Mouse (Mus musculus) ES-E14 (cell line): ENCODE results near the gene Prss21. TPM values are rescaled to one million over a fixed set of nuclear protein-coding genes. Genes with fewer than 3 reads are reported as not detected.

Experiments used
- DNase-seq: peaks from one replicate; pipeline ENCODE4 v3.0.0-alpha.2; 2013; ENCODE audit warnings: low read depth, low spot score
- H3K27ac ChIP-seq: 2 replicates; pipeline ENCODE4 v1.5.1; 2012; ENCODE audit warnings: low read depth, mild to moderate bottlenecking, low read length, moderate library complexity, mixed read lengths; ENCODE audit not compliant: poor library complexity, insufficient read depth, severe bottlenecking
- H3K36me3 ChIP-seq: 2 replicates; pipeline ENCODE4 v1.6.1; 2012; ENCODE audit warnings: mild to moderate bottlenecking, low read length, moderate library complexity, mixed read lengths; ENCODE audit not compliant: control insufficient read depth, poor library complexity, insufficient read depth, severe bottlenecking
- H3K4me1 ChIP-seq, 2 experiments: fragments of 150-350 bp in 1 of 2; sonication (generic) in 1 of 2; 2 replicates each; pipeline ENCODE4 v1.6.1; 2012; ENCODE audit warnings: low read length in 2 of 2, mild to moderate bottlenecking in 1 of 2, mixed read lengths in 1 of 2; ENCODE audit not compliant: control insufficient read depth in 2 of 2, insufficient read depth in 2 of 2, poor library complexity in 1 of 2
- H3K4me3 ChIP-seq, 2 experiments: fragments of 150-350 bp in 1 of 2; sonication (generic) in 1 of 2; 2 replicates each; pipeline ENCODE4 v1.5.1; 2012; ENCODE audit warnings: low read length in 2 of 2, low read depth in 1 of 2, mild to moderate bottlenecking in 1 of 2, mixed read lengths in 1 of 2; ENCODE audit not compliant: insufficient read depth in 1 of 2, poor library complexity in 1 of 2, severe bottlenecking in 1 of 2
- H3K9ac ChIP-seq: 2 replicates; pipeline ENCODE4 v1.6.1; 2012; ENCODE audit warnings: low read depth, mild to moderate bottlenecking, low read length, mixed read lengths; ENCODE audit not compliant: poor library complexity, insufficient read depth, severe bottlenecking
- H3K9me3 ChIP-seq: fragments of 150-350 bp; sonication (generic); 2 replicates; pipeline ENCODE4 v1.6.1; 2012; ENCODE audit warnings: low read depth, mild to moderate bottlenecking, low read length; ENCODE audit not compliant: control insufficient read depth, insufficient read depth
- CHD2 ChIP-seq: IDR thresholded peaks from 2 replicates; pipeline ENCODE4 v1.6.1; 2014; ENCODE audit warnings: mild to moderate bottlenecking, low read depth, low read length, inconsistent platforms
- HCFC1 ChIP-seq: IDR thresholded peaks from 2 replicates; pipeline ENCODE4 v1.6.1; 2012; ENCODE audit warnings: low read length, inconsistent platforms, borderline replicate concordance; ENCODE audit not compliant: insufficient read depth
- MAFK ChIP-seq: IDR thresholded peaks from 2 replicates; pipeline ENCODE4 v1.6.1; 2014; ENCODE audit warnings: mild to moderate bottlenecking, low read depth, low read length, inconsistent platforms; ENCODE audit not compliant: insufficient read depth
- ZC3H11A ChIP-seq: IDR thresholded peaks from 2 replicates; pipeline ENCODE4 v1.6.1; 2012; ENCODE audit warnings: low read depth, mild to moderate bottlenecking, inconsistent platforms, low read length, borderline replicate concordance
- ZNF384 ChIP-seq: IDR thresholded peaks from 2 replicates; pipeline ENCODE4 v1.6.1; 2012; ENCODE audit warnings: low read depth, low read length, inconsistent platforms
- in situ Hi-C, 2 experiments: fragments of 600-800 bp; cut with MboI; formaldehyde crosslinking; loops; one replicate each; pipeline ENCODE4 v1.15.1; 2025; ENCODE audit warnings: low sequenced_read_pairs in 2 of 2, inconsistent platforms in 1 of 2; ENCODE audit not compliant: unreplicated experiment in 2 of 2
- total RNA-seq: library from RNA; depleted of rRNA; stranded (reverse); fragments of 300-350 nt; gene quantifications from 2 replicates; pipeline ENCODE4 v1.2.3, GENCODE M21; 2012

The Prss21 gene
- total RNA-seq, 1 experiment: not detected

DNA sequence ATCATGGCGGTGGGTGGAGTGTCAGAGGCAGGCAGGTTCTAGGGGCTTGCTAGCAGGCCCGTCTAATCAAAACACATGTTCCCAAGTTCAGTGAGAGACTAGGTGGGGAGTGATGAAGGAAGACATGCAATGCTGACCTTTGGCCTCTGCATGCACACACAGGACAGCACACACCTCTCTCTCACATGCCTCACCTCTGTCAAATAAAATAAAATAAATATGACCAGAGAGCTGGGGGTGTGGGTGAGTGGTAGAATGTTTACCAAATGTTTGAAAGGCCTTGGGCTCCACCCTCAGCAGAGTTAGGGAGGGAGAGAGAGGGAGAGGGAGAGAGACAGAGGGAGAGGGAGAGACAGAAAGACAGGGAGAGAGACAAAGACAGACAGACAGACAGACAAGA is 9.9 kb upstream of the Prss21 start:
- Histone ChIP-seq H3K4me3 (no peak overlapping the region), H3K27ac (no peak overlapping the region), H3K36me3 (no peaks in the 10 kb centered on the region), H3K9me3 (no peaks in the 10 kb centered on the region), H3K4me1 (no peaks in the 10 kb centered on the region), H3K9ac (no peak overlapping the region)
- no peak for DNase-seq
- TF ChIP-seq CHD2 (no peak), HCFC1 (no peak), MAFK (no peak), ZC3H11A (no peak), ZNF384 (no peak)
- in situ Hi-C loops: no loop called here

DNA sequence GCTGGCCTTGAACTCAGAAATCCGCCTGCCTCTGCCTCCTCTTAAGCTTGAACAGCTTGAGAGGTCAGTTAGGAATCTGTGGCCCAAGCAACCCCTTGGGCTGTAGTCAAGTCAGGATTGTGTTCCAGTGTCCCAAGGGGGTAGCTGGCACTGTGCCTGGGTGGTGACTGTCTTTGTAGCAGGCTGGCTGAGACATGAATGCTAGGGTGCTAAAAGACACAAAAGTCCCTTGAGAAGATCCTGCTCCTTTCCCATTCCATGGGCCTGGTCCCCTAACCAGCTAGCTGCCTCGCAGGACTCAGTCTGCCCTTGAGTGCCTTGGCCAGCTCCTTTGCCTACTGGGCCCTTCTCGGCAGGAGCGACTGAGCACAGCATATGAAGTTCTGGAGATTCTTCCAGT is 4.9 kb upstream of the Prss21 start:
- Histone ChIP-seq H3K4me3 (no peak overlapping the region), H3K9ac (no peak overlapping the region), H3K27ac (no peak overlapping the region), H3K36me3 (no peaks in the 10 kb centered on the region), H3K4me1 (no peaks in the 10 kb centered on the region), H3K9me3 (no peaks in the 10 kb centered on the region)
- TF ChIP-seq ZC3H11A: no peak
- no peak for TF ChIP-seq CHD2
- TF ChIP-seq ZNF384: no peak
- in situ Hi-C loops: no loop called here
- DNase-seq: no peak

DNA sequence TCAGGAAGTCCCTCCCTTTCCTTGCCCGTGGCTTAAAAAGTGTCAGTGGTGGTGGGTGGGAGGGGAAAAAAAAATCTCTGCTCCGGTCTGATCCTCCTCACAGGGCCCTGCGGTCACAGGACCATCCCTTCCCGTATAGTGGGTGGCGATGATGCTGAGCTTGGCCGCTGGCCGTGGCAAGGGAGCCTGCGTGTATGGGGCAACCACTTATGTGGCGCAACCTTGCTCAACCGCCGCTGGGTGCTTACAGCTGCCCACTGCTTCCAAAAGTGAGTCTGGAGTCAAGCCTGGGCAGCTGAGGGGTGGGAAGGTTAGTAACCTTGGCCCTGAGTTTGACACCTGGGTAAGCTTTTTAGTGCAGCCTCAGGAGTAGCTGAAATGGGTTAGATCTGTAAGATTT is 657 bp downstream of the Prss21 start:
- H3K27ac ChIP-seq: no peak overlapping the region
- H3K4me1 ChIP-seq: peaks cover 0 to 2% of the 10 kb centered on the region in 2 experiments; a peak in 1 of 4 replicates
- DNase-seq: no peak
- H3K9ac ChIP-seq: no peak overlapping the region
- H3K9me3 ChIP-seq: no peaks in the 10 kb centered on the region
- TF ChIP-seq HCFC1 (no peak), ZNF384 (no peak), MAFK (no peak), CHD2 (no peak), ZC3H11A (no peak)
- in situ Hi-C loops: no loop called here
- no peak overlapping the region for H3K4me3 ChIP-seq
- H3K36me3 ChIP-seq: no peaks in the 10 kb centered on the region

DNA sequence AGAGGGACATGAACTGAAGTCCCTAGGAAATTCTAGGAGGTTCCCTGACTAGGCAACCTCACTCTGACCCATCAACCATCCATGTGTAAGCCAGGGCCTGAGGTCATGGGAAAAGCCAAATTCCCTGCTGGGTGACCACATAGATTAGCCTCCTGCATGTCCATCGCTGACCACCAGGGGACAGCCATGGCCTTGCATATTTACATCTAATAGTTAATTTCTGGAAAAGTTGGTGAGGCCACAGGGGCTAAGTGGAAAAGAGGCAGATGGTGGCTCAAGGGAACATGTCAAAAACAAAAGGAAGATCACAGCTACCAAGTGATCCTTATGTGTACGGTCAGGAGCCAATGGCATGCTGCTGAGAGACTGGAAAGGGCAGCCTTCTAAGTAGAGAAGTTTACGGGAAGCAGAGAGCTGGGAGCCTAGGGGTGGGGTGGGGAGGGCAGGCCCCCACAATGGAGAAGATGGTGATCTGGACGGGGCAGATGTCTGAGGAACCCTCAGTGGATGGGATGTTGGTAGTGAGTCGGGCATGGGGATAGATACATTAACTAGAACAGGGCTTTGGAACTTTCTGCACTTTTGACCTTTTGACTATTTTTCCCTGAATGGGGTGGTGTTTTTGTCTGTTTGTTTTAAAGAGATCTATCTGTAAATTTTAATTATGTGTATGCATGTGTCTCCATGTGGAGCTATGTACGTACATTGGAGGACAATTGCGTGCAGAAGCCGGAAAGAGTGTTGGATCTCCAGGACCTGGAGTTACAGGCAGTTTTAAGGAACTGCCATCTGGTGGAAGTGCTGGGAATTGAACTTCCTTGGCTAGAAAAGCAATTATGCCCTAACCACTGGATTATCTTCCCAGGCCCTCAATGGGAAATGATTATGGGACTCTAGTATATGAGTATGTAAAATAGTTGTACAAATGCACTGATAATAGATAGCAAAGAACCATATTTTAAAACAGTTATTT is 6.3 kb downstream of the Prss21 start:
- TF ChIP-seq CHD2 (no peak), MAFK (no peak), ZNF384 (no peak), HCFC1 (no peak), ZC3H11A (no peak)
- no peak overlapping the region for H3K4me3 ChIP-seq
- no peak for DNase-seq
- in situ Hi-C loops: no loop called here
- no peaks in the 10 kb centered on the region for H3K9me3 ChIP-seq
- H3K36me3 ChIP-seq: no peaks in the 10 kb centered on the region
- no peak overlapping the region for H3K9ac ChIP-seq
- H3K27ac ChIP-seq: no peak overlapping the region; the same call in 1 of the 2 replicates
- H3K4me1 ChIP-seq: no peaks in the 10 kb centered on the region
